Mouse (Mus musculus): ENCODE measurements at regions not wholly inside any gene's neighbourhood (a gene's known extent, or its start where the extent isn't known, plus 50 kb on each side); places are given as distances from the start of the nearest gene placed in this dataset.
A peak's percentile ranks its signal among the peaks of the same experiment; 100 is the strongest.

DNA sequence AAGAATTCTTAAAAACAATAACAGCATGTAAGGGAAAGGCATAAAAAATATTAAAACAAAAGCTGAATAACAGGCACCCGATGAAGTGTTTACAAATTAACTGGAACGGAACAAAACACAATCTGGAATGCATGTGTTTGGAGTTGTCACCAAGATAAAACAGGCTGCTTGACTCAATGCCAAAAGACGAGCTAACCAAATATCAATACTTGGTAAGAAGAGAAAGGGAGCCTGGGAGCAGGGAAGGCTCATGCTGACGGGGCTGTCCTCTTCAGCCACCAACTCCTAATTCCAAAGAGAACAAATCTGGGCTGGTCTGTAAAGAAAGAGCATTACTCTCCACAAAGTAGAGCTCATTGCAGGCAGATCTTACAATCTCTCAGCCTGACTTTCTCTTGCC lies 545.4 kb upstream of the Zic4 start:
- no peak overlapping the region for H3K27ac ChIP-seq (ENCODE audit: low read length)
- H3K4me2 ChIP-seq (ENCODE audit: low read depth, low read length): peak overlapping the region; percentile 17; the same call in 1 of the 2 replicates
- no peaks in the 10 kb centered on the region for H3K4me1 ChIP-seq (replicated peaks; ENCODE audit: control insufficient read depth, insufficient read depth, low read length)
- no peaks in the 10 kb centered on the region for H3K27me3 ChIP-seq (ENCODE audit: control insufficient read depth, insufficient read depth, low read depth, low read length)
- WGBS: 27% methylated on average over 4 of the region's 4 CpGs
- H3K9ac ChIP-seq (ENCODE audit: low read length): no peak overlapping the region
- H3K36me3 ChIP-seq (ENCODE audit: control insufficient read depth, insufficient read depth, low read length): no peaks in the 10 kb centered on the region
- no peak overlapping the region for H3K4me3 ChIP-seq (ENCODE audit: low read length)
- peak; percentile 49; the same call in 1 of the 2 replicates for ATAC-seq (ENCODE audit: low read depth)
- H3K9me3 ChIP-seq (ENCODE audit: control insufficient read depth, low read length): no peaks in the 10 kb centered on the region

DNA sequence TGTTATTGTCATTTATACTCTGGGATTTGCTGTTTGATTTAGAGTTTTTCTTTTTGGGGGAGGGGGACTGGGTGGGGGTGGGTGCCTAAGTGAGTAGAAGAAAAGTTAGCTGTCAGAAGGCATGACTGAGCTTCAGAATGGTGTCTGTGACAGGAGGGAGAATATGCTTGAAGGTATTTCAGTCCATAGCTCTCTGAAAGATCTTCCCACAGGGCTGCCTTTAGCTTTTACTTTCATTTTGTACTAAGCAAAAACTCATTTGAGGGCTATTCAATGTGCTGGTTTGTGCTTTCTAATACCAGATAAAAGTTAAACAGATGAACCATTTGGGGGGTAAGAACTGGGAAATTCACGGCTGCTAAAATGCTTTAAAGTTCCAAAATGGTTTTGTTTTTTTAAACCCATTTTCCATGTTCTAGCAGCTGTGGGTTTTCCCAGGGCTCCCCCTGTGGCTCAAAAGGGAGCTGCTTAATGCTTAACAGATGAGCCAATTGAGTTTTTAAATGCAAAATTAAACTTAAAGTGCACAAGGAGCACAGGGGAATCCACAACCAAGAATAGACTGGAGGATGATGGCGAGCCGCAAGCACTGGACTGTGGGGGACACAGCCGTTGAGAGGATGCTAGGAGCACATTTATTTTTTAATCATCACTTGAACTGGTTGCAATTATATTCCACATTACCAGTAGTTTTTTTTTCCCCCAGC lies 538.5 kb upstream of the Zic4 start:
- 75% methylated on average over 4 of the region's 4 CpGs for WGBS
- Histone ChIP-seq H3K9me3 (ENCODE audit: control insufficient read depth, low read length) (no peaks in the 10 kb centered on the region), H3K4me1 (replicated peaks; ENCODE audit: control insufficient read depth, insufficient read depth, low read length) (no peaks in the 10 kb centered on the region), H3K36me3 (ENCODE audit: control insufficient read depth, insufficient read depth, low read length) (no peaks in the 10 kb centered on the region), H3K4me2 (ENCODE audit: low read depth, low read length) (no peak overlapping the region), H3K9ac (ENCODE audit: low read length) (no peak overlapping the region), H3K27me3 (ENCODE audit: control insufficient read depth, insufficient read depth, low read depth, low read length) (no peaks in the 10 kb centered on the region), H3K27ac (ENCODE audit: low read length) (no peak overlapping the region), H3K4me3 (ENCODE audit: low read length) (no peak overlapping the region)
- ATAC-seq (ENCODE audit: low read depth): no peak

DNA sequence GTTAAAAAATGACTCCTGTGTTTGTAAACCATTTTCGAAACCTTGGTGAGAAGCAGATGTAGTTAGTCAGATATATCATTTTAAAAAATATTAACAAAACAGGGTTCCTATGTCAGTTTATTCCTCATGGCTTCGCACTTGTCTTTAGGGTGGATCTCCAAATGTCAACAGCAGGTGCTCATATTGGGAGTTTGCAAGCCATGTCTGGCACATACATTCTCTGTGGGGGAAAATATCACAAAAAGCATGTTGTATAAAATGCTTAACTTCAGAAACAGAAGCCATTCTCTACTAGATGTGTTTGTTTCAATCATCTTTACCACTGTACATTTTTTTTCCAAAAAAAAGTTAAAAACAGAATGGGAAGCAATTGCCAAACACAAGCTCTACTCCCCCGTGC lies 534.7 kb upstream of the Zic4 start:
- Histone ChIP-seq H3K27ac (ENCODE audit: low read length) (no peak overlapping the region), H3K9ac (ENCODE audit: low read length) (no peak overlapping the region), H3K27me3 (ENCODE audit: control insufficient read depth, insufficient read depth, low read depth, low read length) (no peaks in the 10 kb centered on the region), H3K36me3 (ENCODE audit: control insufficient read depth, insufficient read depth, low read length) (no peaks in the 10 kb centered on the region), H3K9me3 (ENCODE audit: control insufficient read depth, low read length) (no peaks in the 10 kb centered on the region), H3K4me1 (replicated peaks; ENCODE audit: control insufficient read depth, insufficient read depth, low read length) (no peaks in the 10 kb centered on the region), H3K4me2 (ENCODE audit: low read depth, low read length) (no peak overlapping the region), H3K4me3 (ENCODE audit: low read length) (no peak overlapping the region)
- ATAC-seq (ENCODE audit: low read depth): no peak
- 79% methylated on average over 3 of the region's 3 CpGs for WGBS

DNA sequence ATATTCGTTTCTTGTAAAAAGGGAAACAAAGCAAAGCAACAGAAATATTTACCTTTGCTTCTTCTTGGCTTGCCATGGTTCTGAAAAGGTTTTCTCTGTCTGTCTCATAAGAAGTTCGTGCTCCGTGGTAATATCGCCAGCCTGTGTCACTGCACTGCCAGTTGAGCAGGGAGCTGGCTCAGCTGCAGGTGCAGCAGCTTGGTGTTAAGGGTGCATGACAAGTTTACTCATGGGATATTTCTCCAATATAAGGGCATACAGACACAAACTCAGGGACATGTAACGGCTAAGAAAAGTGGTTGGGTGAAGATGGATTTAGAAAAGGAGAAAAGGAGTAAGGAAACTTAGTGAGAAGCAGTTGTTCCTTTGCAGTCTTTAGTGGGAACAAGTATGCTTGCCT lies 533.5 kb upstream of the Zic4 start:
- WGBS: 48% methylated on average over 5 of the region's 5 CpGs
- no peaks in the 10 kb centered on the region for H3K27me3 ChIP-seq (ENCODE audit: control insufficient read depth, insufficient read depth, low read depth, low read length)
- H3K36me3 ChIP-seq (ENCODE audit: control insufficient read depth, insufficient read depth, low read length): no peaks in the 10 kb centered on the region
- H3K4me2 ChIP-seq (ENCODE audit: low read depth, low read length): no peak overlapping the region
- ATAC-seq (ENCODE audit: low read depth): no peak
- H3K4me1 ChIP-seq (replicated peaks; ENCODE audit: control insufficient read depth, insufficient read depth, low read length): no peaks in the 10 kb centered on the region
- H3K9ac ChIP-seq (ENCODE audit: low read length): no peak overlapping the region
- H3K4me3 ChIP-seq (ENCODE audit: low read length): no peak overlapping the region
- H3K27ac ChIP-seq (ENCODE audit: low read length): no peak overlapping the region
- H3K9me3 ChIP-seq (ENCODE audit: control insufficient read depth, low read length): no peaks in the 10 kb centered on the region

DNA sequence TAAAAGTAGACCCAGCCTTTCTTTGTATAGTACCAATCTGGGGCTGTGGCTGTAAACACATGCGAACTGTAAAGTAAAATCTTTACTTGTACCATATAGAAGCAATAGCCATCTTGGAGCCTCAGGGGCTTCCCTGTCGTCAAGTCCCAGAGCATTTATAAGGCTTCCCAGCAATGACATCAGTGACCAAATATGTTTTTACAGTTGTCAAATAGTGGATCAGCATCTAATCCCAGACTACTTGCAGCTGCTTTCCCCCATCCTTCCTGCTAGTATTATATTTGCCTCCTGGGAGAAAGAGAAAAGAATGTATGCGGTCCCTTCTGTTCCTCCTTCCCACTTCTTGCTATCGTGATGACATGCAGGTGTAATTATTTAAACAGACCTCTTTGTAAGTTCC lies 531.5 kb upstream of the Zic4 start:
- no peaks in the 10 kb centered on the region for H3K9me3 ChIP-seq (ENCODE audit: control insufficient read depth, low read length)
- H3K27me3 ChIP-seq (ENCODE audit: control insufficient read depth, insufficient read depth, low read depth, low read length): no peaks in the 10 kb centered on the region
- no peaks in the 10 kb centered on the region for H3K4me1 ChIP-seq (replicated peaks; ENCODE audit: control insufficient read depth, insufficient read depth, low read length)
- no peaks in the 10 kb centered on the region for H3K36me3 ChIP-seq (ENCODE audit: control insufficient read depth, insufficient read depth, low read length)
- WGBS: 69% methylated on average over 4 of the region's 4 CpGs
- H3K4me3 ChIP-seq (ENCODE audit: low read length): no peak overlapping the region
- no peak overlapping the region for H3K9ac ChIP-seq (ENCODE audit: low read length)
- no peak for ATAC-seq (ENCODE audit: low read depth)
- H3K4me2 ChIP-seq (ENCODE audit: low read depth, low read length): no peak overlapping the region
- no peak overlapping the region for H3K27ac ChIP-seq (ENCODE audit: low read length)

DNA sequence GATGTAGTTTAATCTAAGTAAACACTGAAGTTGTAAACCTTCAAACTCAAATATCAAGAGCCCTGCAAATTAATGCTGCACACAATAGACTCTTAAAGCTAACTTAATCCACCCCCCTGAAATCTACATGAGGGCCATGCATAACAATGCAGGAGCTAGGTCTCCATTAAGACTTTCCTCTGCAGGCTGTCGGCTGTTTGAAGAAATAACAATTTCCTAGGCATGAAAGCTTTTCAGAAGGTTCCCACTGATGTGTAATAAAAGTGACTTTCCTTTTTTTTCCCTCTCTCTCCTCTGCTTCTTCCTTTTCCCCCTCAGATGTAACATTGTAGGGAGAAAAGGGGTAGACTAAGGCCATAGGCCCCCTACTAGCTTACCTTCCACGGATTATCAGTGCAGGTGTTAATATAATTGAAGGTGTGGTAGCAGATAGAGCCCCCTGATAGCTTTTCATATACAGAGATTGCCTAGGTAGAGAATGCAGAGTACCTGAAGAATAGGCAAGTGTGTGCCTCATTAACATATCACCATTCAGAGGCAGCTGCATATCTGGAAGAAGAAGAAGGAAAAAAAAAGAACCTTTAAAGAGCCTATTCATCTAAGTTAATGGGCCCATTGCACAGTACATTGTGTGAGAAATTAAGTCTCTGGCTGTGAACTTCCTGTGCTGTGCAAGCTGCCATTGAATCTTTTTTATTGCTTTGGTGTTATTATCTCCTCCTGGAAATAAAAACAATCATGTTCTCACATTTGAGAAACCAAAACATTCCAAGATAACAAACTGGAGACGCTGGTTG lies 528.3 kb upstream of the Zic4 start:
- H3K9me3 ChIP-seq (ENCODE audit: control insufficient read depth, low read length): no peaks in the 10 kb centered on the region
- no peaks in the 10 kb centered on the region for H3K27me3 ChIP-seq (ENCODE audit: control insufficient read depth, insufficient read depth, low read depth, low read length)
- no peak overlapping the region for H3K4me2 ChIP-seq (ENCODE audit: low read depth, low read length)
- WGBS: 25% methylated on average over 3 of the region's 3 CpGs
- no peak overlapping the region for H3K9ac ChIP-seq (ENCODE audit: low read length)
- no peak overlapping the region for H3K27ac ChIP-seq (ENCODE audit: low read length)
- no peaks in the 10 kb centered on the region for H3K36me3 ChIP-seq (ENCODE audit: control insufficient read depth, insufficient read depth, low read length)
- H3K4me3 ChIP-seq (ENCODE audit: low read length): no peak overlapping the region
- ATAC-seq (ENCODE audit: low read depth): no peak
- no peaks in the 10 kb centered on the region for H3K4me1 ChIP-seq (replicated peaks; ENCODE audit: control insufficient read depth, insufficient read depth, low read length)

DNA sequence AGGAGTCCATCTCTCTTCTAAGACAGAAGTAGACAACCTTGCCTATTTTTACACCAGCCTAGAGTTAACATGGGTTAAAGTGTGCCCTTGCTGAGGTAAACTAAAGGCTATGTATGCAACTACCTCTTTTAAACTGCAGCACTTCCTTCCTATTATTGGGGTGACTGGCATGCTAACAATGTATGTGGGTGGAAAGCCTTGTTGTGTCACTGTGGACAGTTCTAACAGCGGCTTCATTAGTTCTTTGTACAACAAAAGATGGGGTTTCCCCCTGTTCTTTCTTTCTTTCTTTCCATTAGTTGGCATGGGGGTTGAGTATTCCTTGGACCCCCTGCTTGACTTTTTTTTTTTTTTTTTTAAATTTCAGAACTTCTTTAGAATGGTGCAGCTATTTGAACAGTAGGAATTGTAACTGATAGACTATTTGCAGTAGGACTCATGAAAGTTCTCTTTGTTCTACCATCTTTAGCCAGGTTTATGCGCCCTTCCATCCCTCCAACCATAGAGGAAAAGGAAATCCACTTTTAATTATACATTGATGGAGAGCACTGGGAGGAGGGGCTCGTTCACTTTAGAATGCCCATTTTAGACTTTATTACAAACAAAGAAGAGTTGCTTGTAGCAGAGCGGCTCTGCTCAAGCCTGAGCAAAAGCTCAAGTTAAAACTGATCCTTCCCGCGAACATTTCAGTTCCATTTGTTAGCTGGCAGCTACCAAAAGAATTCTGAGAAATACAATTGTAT lies 523.9 kb upstream of the Zic4 start:
- no peaks in the 10 kb centered on the region for H3K9me3 ChIP-seq (ENCODE audit: control insufficient read depth, low read length)
- WGBS: 74% methylated on average over 6 of the region's 6 CpGs
- H3K36me3 ChIP-seq (ENCODE audit: control insufficient read depth, insufficient read depth, low read length): no peaks in the 10 kb centered on the region
- ATAC-seq (ENCODE audit: low read depth): no peak
- H3K4me1 ChIP-seq (replicated peaks; ENCODE audit: control insufficient read depth, insufficient read depth, low read length): no peaks in the 10 kb centered on the region
- H3K27me3 ChIP-seq (ENCODE audit: control insufficient read depth, insufficient read depth, low read depth, low read length): no peaks in the 10 kb centered on the region
- H3K4me3 ChIP-seq (ENCODE audit: low read length): no peak overlapping the region
- no peak overlapping the region for H3K27ac ChIP-seq (ENCODE audit: low read length)
- H3K4me2 ChIP-seq (ENCODE audit: low read depth, low read length): no peak overlapping the region
- H3K9ac ChIP-seq (ENCODE audit: low read length): no peak overlapping the region

DNA sequence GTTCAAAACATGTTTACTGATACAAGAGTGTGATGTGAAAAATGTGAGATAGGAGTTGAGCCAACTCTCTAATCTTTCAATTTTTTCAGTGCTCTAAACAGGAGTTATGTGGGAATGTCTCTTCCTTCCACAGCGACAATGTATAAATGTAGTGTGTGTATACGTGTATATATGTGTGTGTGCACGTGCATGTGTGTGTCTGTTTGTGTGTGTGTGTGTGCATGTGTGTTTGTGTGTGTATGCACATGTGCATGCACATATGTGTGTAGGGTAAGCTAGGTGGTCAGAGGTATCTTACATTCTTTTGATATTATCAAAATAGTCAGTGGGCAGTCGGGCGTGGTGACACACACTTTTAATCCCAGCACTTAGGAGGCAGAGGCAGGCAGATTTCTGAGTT lies 511.2 kb upstream of the Zic4 start:
- H3K9ac ChIP-seq (ENCODE audit: low read length): no peak overlapping the region
- WGBS: 86% methylated on average over 5 of the region's 5 CpGs
- no peak for ATAC-seq (ENCODE audit: low read depth)

DNA sequence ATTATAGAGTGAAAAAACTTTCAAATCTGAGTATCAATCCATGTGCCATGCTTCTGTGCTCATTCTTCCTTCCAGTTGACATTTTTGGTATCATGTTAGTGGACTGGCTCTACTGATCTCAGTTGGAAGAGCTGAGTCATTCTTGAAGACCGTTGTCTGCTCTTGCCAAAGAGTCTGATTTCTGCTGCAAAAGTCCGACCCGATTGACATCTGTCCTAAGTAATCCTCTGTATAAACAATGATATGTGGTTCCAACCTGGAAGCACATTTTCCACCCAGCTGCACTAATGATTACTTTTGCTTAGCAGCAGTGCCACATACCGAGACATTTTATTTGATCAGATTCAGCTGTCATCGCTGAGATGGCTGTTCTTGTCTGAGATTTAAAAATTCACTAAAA lies 490.6 kb upstream of the Zic4 start:
- Histone ChIP-seq H3K9ac (ENCODE audit: low read length) (no peak overlapping the region), H3K4me1 (replicated peaks; ENCODE audit: control insufficient read depth, insufficient read depth, low read length) (no peaks in the 10 kb centered on the region), H3K4me3 (ENCODE audit: low read length) (no peak overlapping the region), H3K4me2 (ENCODE audit: low read depth, low read length) (no peak overlapping the region), H3K27ac (ENCODE audit: low read length) (no peak overlapping the region), H3K36me3 (ENCODE audit: control insufficient read depth, insufficient read depth, low read length) (no peaks in the 10 kb centered on the region), H3K27me3 (ENCODE audit: control insufficient read depth, insufficient read depth, low read depth, low read length) (no peaks in the 10 kb centered on the region), H3K9me3 (ENCODE audit: control insufficient read depth, low read length) (no peaks in the 10 kb centered on the region)
- WGBS: 69% methylated on average over 5 of the region's 5 CpGs
- no peak for ATAC-seq (ENCODE audit: low read depth)

More for the DNA sequence above, 511.2 kb upstream of the Zic4 start:
- H3K4me2 ChIP-seq (ENCODE audit: low read depth, low read length): no peak overlapping the region
- no peak overlapping the region for H3K4me3 ChIP-seq (ENCODE audit: low read length)
- H3K4me1 ChIP-seq (replicated peaks; ENCODE audit: control insufficient read depth, insufficient read depth, low read length): no peaks in the 10 kb centered on the region
- no peaks in the 10 kb centered on the region for H3K36me3 ChIP-seq (ENCODE audit: control insufficient read depth, insufficient read depth, low read length)
- no peaks in the 10 kb centered on the region for H3K27me3 ChIP-seq (ENCODE audit: control insufficient read depth, insufficient read depth, low read depth, low read length)
- no peak overlapping the region for H3K27ac ChIP-seq (ENCODE audit: low read length)
- H3K9me3 ChIP-seq (ENCODE audit: control insufficient read depth, low read length): no peaks in the 10 kb centered on the region

Data from lung, embryonic 16.5 days (tissue).